ENCODE assay signal across 21 mouse cellular contexts in genomic region chr6:114904233-114904632, GRCm38 (mm10).
DNase-seq lines count a peak whose midpoint lies in the region; ATAC-seq lines count a peak whose summit lies in the region.
"Had no signal": no experiment of that assay in that cellular context is flagged by ENCODE, and none has a peak within 500 bp of the region (broad histone marks: within the 10 kb centered on the region; RNA-seq: fewer than 3 reads in every experiment).

No protein-coding gene starts in this region.

- H3K9ac ChIP-seq in forebrain, embryonic 16.5 days (replicated peaks; ENCODE audit: low read depth, low read length) = no peak overlapping the region
- H3K9ac ChIP-seq in lung, embryonic 15.5 days = no peak overlapping the region
- H3K9ac ChIP-seq: heart, embryonic 13.5 days; hindbrain, embryonic 12.5 days; intestine, embryonic 15.5 days; liver, embryonic 14.5 days; neural tube, embryonic 13.5 days had no signal

- no peak for ATAC-seq in forebrain, embryonic 16.5 days
- no peak for ATAC-seq in lung, embryonic 15.5 days (ENCODE audit: borderline replicate concordance, extremely low read depth, low FRiP score, low TSS enrichment)
- peak; percentile 45 for ATAC-seq in megakaryocyte, adult 5-6 weeks (ENCODE audit: poor library complexity, severe bottlenecking)
- ATAC-seq: intestine, embryonic 15.5 days; lung, postnatal 0 days had no signal

- 87% methylated on average over 6 of the region's 6 CpGs for WGBS in forebrain, embryonic 10.5 days
- 88% methylated on average over 6 of the region's 6 CpGs for WGBS in forebrain, embryonic 16.5 days
- 42% methylated on average over 6 of the region's 6 CpGs for WGBS in lung, embryonic 15.5 days

- no peak overlapping the region for H3K4me3 ChIP-seq in forebrain, embryonic 10.5 days
- no peak overlapping the region for H3K4me3 ChIP-seq in forebrain, embryonic 16.5 days (replicated peaks; ENCODE audit: low read length)
- H3K4me3 ChIP-seq in lung, embryonic 15.5 days = no peak overlapping the region
- H3K4me3 ChIP-seq: heart, embryonic 13.5 days; hindbrain, embryonic 12.5 days; intestine, embryonic 15.5 days; layer of hippocampus, adult 2 months; neural tube, embryonic 13.5 days had no signal

- H3K27me3 ChIP-seq in forebrain, embryonic 10.5 days (ENCODE audit: poor library complexity, severe bottlenecking) = no peaks in the 10 kb centered on the region
- no peaks in the 10 kb centered on the region for H3K27me3 ChIP-seq in forebrain, embryonic 16.5 days (replicated peaks; ENCODE audit: control insufficient read depth, insufficient read depth, low read length)
- no peaks in the 10 kb centered on the region for H3K27me3 ChIP-seq in lung, embryonic 15.5 days
- H3K27me3 ChIP-seq: heart, embryonic 13.5 days; hindbrain, embryonic 12.5 days; intestine, embryonic 15.5 days; neural tube, embryonic 13.5 days had no signal

- H3K4me2 ChIP-seq in forebrain, embryonic 16.5 days (ENCODE audit: low read length) = no peak overlapping the region
- no peak overlapping the region for H3K4me2 ChIP-seq in lung, embryonic 15.5 days
- H3K4me2 ChIP-seq: heart, embryonic 13.5 days; hindbrain, embryonic 12.5 days; intestine, embryonic 15.5 days; neural tube, embryonic 13.5 days had no signal

- peaks cover 90% of the 10 kb centered on the region for H3K4me1 ChIP-seq in forebrain, embryonic 10.5 days
- peaks cover 44% of the 10 kb centered on the region for H3K4me1 ChIP-seq in forebrain, embryonic 16.5 days (replicated peaks; ENCODE audit: control insufficient read depth, insufficient read depth, low read length)
- H3K4me1 ChIP-seq in lung, embryonic 15.5 days = peaks cover 96% of the 10 kb centered on the region

- H3K9me3 ChIP-seq in forebrain, embryonic 10.5 days = no peaks in the 10 kb centered on the region; the same call in 1 of the 2 replicates
- no peaks in the 10 kb centered on the region for H3K9me3 ChIP-seq in forebrain, embryonic 16.5 days (ENCODE audit: control insufficient read depth, low read length)
- no peaks in the 10 kb centered on the region for H3K9me3 ChIP-seq in lung, embryonic 15.5 days
- H3K9me3 ChIP-seq: heart, embryonic 13.5 days; hindbrain, embryonic 12.5 days; intestine, embryonic 15.5 days; neural tube, embryonic 13.5 days had no signal

- peaks cover 20% of the 10 kb centered on the region for H3K36me3 ChIP-seq in forebrain, embryonic 10.5 days (replicated peaks)
- no peaks in the 10 kb centered on the region for H3K36me3 ChIP-seq in forebrain, embryonic 16.5 days (ENCODE audit: control insufficient read depth, insufficient read depth)
- no peaks in the 10 kb centered on the region for H3K36me3 ChIP-seq in lung, embryonic 15.5 days
- H3K36me3 ChIP-seq: hindbrain, embryonic 12.5 days; intestine, embryonic 15.5 days; neural tube, embryonic 13.5 days had no signal

- 0 out of 2 replicates have a peak overlapping the region, but pooled peaks have one; percentile 3 for H3K27ac ChIP-seq in forebrain, embryonic 10.5 days
- no peak overlapping the region for H3K27ac ChIP-seq in forebrain, embryonic 16.5 days (ENCODE audit: low read length)
- peak overlapping the region; percentile 89; the same call in 1 of the 2 replicates for H3K27ac ChIP-seq in lung, embryonic 15.5 days
- H3K27ac ChIP-seq: heart, embryonic 13.5 days; hindbrain, embryonic 12.5 days; intestine, embryonic 15.5 days; layer of hippocampus, adult 2 months; liver, embryonic 14.5 days; neural tube, embryonic 13.5 days had no signal

- DNase-seq in forebrain, embryonic 10.5 days (ENCODE audit: extremely low spot score, low spot score) = no peak
- no peak for DNase-seq in lung, adult 18-20 months
- no peak for DNase-seq in cerebellum, adult 18-20 months
- no peak for DNase-seq in ovary, postnatal 14 days (ENCODE audit: low spot score)
- DNase-seq in cerebellum, adult 9-10 months = no peak
- DNase-seq: adrenal gland, adult 8-10 months; cerebellum, adult 8-10 months; kidney, adult 9 months; kidney, postnatal 14 days; midbrain, embryonic 14.5 days; thymus, postnatal 14 days had no signal
